Mouse (Mus musculus) inflammation-experienced regulatory T-cells, adult 16 weeks (primary cell): ENCODE data around the gene Prss21. TPM values are rescaled to one million over a fixed set of nuclear protein-coding genes. Genes with fewer than 3 reads are reported as not detected.

Experiments used
- polyA plus RNA-seq: library from polyadenylated mRNA; unstranded; fragments of 100-300 nt; shearing (Covaris generic); gene quantifications from one replicate; pipeline ENCODE4 v1.2.1, GENCODE M21; 2017

The Prss21 gene
- polyA plus RNA-seq: not detected

GRCm38 (mm10) chr17:23867756-23868155 lies at the start of gene Prss21:
TSS of gene Prss21 (plus strand) at chr17:23868056.

DNA sequence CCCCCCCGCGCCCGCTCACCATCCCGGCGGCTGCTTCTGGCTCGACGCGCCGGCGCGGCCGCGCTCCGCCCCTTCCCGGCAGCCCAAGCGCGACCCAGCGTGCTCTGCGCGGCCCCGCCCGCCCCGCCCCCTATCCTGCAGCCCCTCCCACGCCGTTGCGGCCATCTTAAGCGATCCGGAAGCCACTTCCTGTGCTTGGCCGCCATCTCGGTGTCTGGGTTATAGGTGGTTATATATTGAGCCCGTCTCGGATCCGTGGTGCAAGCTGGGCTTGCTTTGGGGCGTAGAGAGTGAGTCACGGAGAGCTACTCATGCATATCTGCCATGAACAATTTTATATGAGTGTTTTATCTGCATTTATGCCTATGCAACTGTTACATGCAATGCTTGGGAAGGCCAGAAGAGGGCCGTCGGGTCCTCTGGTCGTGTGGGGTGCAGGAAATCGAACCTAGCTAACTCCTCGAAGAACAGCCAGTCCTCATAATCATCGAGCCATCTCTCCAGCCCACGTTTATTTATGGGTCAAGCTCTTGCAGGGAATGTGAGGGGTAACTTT lies 38.7 kb upstream of the Prss21 start, which contains the start of gene Elob:
Gene Elob, minus strand, starts transcription at position 73 of the 556 bp plus-strand sequence.

GRCm38 (mm10) chr17:23836006-23836575 lies 31.8 kb upstream of the Prss21 start, which contains the start of gene Prss33:
TSS of gene Prss33 (minus strand) at chr17:23836056.

DNA sequence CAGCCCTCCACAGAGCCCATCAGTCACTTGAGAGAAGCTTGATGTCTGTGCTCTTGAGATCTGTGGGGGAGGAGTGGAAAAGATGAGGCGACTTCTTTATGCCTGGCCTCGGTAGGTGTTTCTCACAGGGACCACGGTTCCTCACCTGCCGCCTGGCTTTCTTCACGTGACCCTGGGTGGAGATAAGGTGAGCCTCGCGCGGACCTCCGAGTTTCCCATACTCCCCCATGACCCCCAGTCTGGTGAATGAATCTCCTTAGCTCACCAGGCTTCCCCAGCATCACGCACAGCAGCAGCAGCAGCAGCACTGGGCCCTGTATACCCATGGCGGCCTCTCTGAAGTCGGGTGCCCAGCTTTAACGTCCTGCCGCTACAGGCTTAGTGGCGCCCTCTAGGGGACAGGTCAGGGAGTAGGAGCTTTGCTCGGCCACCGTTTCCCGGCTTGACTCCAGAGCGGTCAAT lies 24.0 kb upstream of the Prss21 start, which contains the start of the genes Prss32 and Prss41:
Gene Prss32, plus strand, starts transcription at position 44 of the 462 bp plus-strand sequence.
Gene Prss41, minus strand, starts transcription at position 361 of the 462 bp plus-strand sequence.

GRCm38 (mm10) chr17:23880576-23880975 lies 12.7 kb downstream of the Prss21 start, which contains the start of the genes Dcpp1 and Dcpp2:
TSS of gene Dcpp1 (plus strand) at chr17:23880876.
TSS of gene Dcpp2 (plus strand) at chr17:23880880.

GRCm38 (mm10) chr17:23917158-23917557 lies 49.3 kb downstream of the Prss21 start, which contains the start of gene Dcpp3:
TSS of gene Dcpp3 (plus strand) at chr17:23917458.

Other genes starting within 250 kb of the Prss21 start
- 0.77 TPM for gene Mmp25, start 222.8 kb upstream of the Prss21 start, polyA plus RNA-seq
- gene Bicdl2, start 207.6 kb upstream of the Prss21 start, polyA plus RNA-seq: not detected
- gene Hcfc1r1, start 194.5 kb upstream of the Prss21 start, polyA plus RNA-seq: 68.4 TPM
- gene Thoc6, start 194.2 kb upstream of the Prss21 start, polyA plus RNA-seq: 33.8 TPM
- gene Tnfrsf12a, start 190.6 kb upstream of the Prss21 start, polyA plus RNA-seq: 9.2 TPM
- not detected for gene Cldn6, start 188.8 kb upstream of the Prss21 start, polyA plus RNA-seq
- gene Cldn9, start 184.0 kb upstream of the Prss21 start, polyA plus RNA-seq: not detected
- not detected for gene 1520401A03Rik, start 145.3 kb upstream of the Prss21 start, polyA plus RNA-seq
- 28.6 TPM for gene Pkmyt1, start 141.7 kb upstream of the Prss21 start, polyA plus RNA-seq
- gene Paqr4, start 127.2 kb upstream of the Prss21 start, polyA plus RNA-seq: 10.4 TPM
- gene Kremen2, start 122.2 kb upstream of the Prss21 start, polyA plus RNA-seq: 6.0 TPM
- gene Flywch1, start 96.5 kb upstream of the Prss21 start, polyA plus RNA-seq: 34.0 TPM
- 4.5 TPM for gene Flywch2, start 82.0 kb upstream of the Prss21 start, polyA plus RNA-seq
- gene Srrm2, start 77.5 kb upstream of the Prss21 start, polyA plus RNA-seq: 568 TPM
- gene Elob, start 38.9 kb upstream of the Prss21 start, polyA plus RNA-seq: 672 TPM
- 0.39 TPM for gene Prss33, start 32.0 kb upstream of the Prss21 start, polyA plus RNA-seq
- not detected for gene Prss32, start 24.2 kb upstream of the Prss21 start, polyA plus RNA-seq
- 6.6 TPM for gene Prss41, start 23.9 kb upstream of the Prss21 start, polyA plus RNA-seq
- not detected for gene Dcpp1, start 12.8 kb downstream of the Prss21 start, polyA plus RNA-seq
- gene Dcpp2, start 12.8 kb downstream of the Prss21 start, polyA plus RNA-seq: not detected
- not detected for gene Dcpp3, start 49.4 kb downstream of the Prss21 start, polyA plus RNA-seq
- gene Sbp, start 73.6 kb downstream of the Prss21 start, polyA plus RNA-seq: not detected
- gene Sbpl, start 87.2 kb downstream of the Prss21 start, polyA plus RNA-seq: not detected
- gene Prss30, start 112.5 kb downstream of the Prss21 start, polyA plus RNA-seq: 0.26 TPM
- gene Prss22, start 130.0 kb downstream of the Prss21 start, polyA plus RNA-seq: not detected
- 0.55 TPM for gene Prss27, start 170.1 kb downstream of the Prss21 start, polyA plus RNA-seq
- 12.9 TPM for gene Kctd5, start 205.4 kb downstream of the Prss21 start, polyA plus RNA-seq